Mouse (Mus musculus) hindbrain, embryonic 15.5 days (tissue): Measurements from ENCODE around the gene Cabp4. TPM values are rescaled to one million over a fixed set of nuclear protein-coding genes. Genes with fewer than 3 reads are reported as not detected.
"Not testable (repeated sequence)": the region's sequence is repeated elsewhere in the genome, so short reads cannot be mapped to it uniquely, and the experiment has no call there.

Experiments used
- ATAC-seq: fragments of 200-750 bp; cut with Nextera tagmentation; 2 replicates; pipeline ENCODE4 v1.8.0; 2017; ENCODE audit warnings: low read depth, moderate number of reproducible peaks, moderate TSS enrichment; ENCODE audit not compliant: low FRiP score
- H3K27ac ChIP-seq: fragments of 300-500 bp; sonication (generic); replicated peaks from 2 replicates; pipeline ENCODE4 v1.5.1; 2015; ENCODE audit warnings: mild to moderate bottlenecking, inconsistent platforms
- H3K27me3 ChIP-seq: fragments of 300-500 bp; sonication (generic); 2 replicates; pipeline ENCODE4 v1.6.1; 2015; ENCODE audit warnings: control low read depth, inconsistent platforms
- H3K36me3 ChIP-seq: fragments of 300-500 bp; sonication (generic); 2 replicates; pipeline ENCODE4 v1.6.1; 2015; ENCODE audit warnings: control low read depth, inconsistent platforms
- H3K4me1 ChIP-seq: fragments of 300-500 bp; sonication (generic); replicated peaks from 2 replicates; pipeline ENCODE4 v1.6.1; 2015; ENCODE audit warnings: control low read depth, inconsistent platforms
- H3K4me2 ChIP-seq: fragments of 300-500 bp; sonication (generic); 2 replicates; pipeline ENCODE4 v1.6.1; 2015; ENCODE audit warnings: moderate library complexity, mild to moderate bottlenecking, inconsistent platforms
- H3K4me3 ChIP-seq: fragments of 300-500 bp; sonication (generic); 2 replicates; pipeline ENCODE4 v1.5.1; 2015; ENCODE audit warnings: mild to moderate bottlenecking, inconsistent platforms
- H3K9ac ChIP-seq: fragments of 300-500 bp; sonication (generic); 2 replicates; pipeline ENCODE4 v1.6.1; 2015; ENCODE audit warnings: inconsistent platforms
- H3K9me3 ChIP-seq: fragments of 300-500 bp; sonication (generic); 2 replicates; pipeline ENCODE4 v1.6.1; 2016; ENCODE audit warnings: control low read depth, inconsistent platforms
- WGBS: fragments of 180-500 bp; shearing (Covaris S2); methylation state at CpG from one replicate; pipeline ENCODE4 v1.1.7; 2015; 5-methylcytosine and 5-hydroxymethylcytosine counted together
- polyA plus RNA-seq: library from polyadenylated mRNA; unstranded; fragments of >200 nt; fragmentation: Nextera tagmentation; extraction: Ambion mirVana; gene quantifications from 2 replicates; pipeline ENCODE4 v1.2.1, GENCODE M21; 2015

The Cabp4 gene
- polyA plus RNA-seq, 1 experiment from 2014 or later = 0.26 TPM

DNA sequence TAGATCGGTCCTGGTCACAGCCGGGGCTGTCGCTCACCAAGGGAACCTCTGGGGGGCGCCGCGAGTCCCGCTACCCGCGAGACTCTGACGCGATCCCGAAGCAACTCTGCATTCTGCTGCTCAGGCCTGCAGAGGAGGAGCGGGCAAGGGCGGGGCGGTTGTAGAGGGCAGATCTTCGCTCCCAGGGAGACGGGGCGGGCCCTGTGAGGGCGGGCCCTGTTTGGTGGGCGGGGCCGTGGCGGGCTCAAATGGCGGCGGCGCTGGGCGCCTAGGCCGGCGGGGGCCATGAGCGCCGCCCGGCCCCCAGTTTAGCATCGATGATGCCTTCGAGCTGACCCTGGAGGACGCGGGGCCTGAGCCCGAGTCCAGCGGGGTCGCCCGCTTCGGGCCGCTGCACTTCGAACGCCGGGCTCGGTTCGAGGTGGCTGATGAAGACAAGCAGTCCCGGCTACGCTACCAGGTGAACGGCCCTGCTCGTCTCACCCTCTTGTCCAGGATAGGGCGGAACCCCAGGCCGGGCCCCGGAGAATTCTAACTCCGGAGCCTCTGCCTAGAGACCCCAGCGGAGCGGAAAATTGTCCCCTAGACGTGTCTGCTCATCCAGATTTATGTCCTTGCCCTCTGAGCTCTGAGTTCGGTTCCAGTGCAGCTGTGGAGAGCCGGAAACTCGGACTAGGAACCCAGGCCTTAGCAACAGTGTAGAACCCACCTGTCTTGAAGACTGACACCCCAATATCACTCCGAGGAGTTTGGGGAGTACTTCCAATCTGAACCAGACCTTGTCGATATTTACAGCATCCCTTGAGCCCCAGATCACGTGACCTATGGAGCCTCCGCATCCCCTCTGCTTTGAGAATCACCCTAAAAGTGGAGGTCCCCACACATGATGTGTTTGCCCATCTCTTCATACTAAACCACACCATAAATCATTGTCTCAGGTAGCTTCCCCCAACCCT, 17.8 kb downstream of the Cabp4 start, which contains the start of gene Aip:
Gene Aip (minus strand): TSS at position 118 of the 956 bp plus-strand sequence.
- Histone ChIP-seq H3K9ac (peak within 1 kb of the TSS; percentile 84), H3K4me3 (peak within 1 kb of the TSS; percentile 72), H3K27me3 (no peaks in the 10 kb centered on the region), H3K9me3 (no peaks in the 10 kb centered on the region), H3K4me1 (peaks cover 26% of the 10 kb centered on the region), H3K27ac (peak within 1 kb of the TSS; percentile 77), H3K4me2 (peak within 1 kb of the TSS; percentile 69), H3K36me3 (peaks cover 12% of the 10 kb centered on the region)
- under 1% methylated on average over 63 of the region's 64 CpGs for WGBS
- ATAC-seq = peak; percentile 92

DNA sequence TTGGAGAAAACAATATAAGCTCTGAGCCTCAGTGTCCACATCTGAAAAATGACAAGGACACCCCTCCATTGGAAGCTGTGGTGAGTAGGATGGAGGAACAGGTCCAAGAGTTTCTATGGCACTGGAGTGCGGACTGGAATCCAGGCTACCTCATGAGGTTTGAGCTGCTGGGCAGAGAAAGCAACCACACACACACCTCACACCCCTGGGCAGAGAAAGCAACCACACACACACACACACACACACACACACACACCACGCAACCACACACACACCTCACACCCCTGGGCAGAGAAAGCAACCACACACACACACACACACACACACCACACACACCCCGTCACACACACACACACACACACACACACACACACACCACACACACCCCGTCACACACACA, 18.6 kb downstream of the Cabp4 start:
- Histone ChIP-seq H3K9ac (peak overlapping the region; percentile 84; the same call in 1 of the 2 replicates), H3K36me3 (peaks cover 12% of the 10 kb centered on the region), H3K4me1 (peaks cover 33% of the 10 kb centered on the region), H3K4me2 (peak overlapping the region; percentile 69), H3K27ac (peak overlapping the region; percentile 77), H3K4me3 (peak overlapping the region; percentile 72)
- H3K27me3 ChIP-seq, H3K9me3 ChIP-seq: not testable (repeated sequence)
- ATAC-seq = peak; percentile 21
- 9% methylated on average over 3 of the region's 4 CpGs for whole genome bisulfite sequencing

DNA sequence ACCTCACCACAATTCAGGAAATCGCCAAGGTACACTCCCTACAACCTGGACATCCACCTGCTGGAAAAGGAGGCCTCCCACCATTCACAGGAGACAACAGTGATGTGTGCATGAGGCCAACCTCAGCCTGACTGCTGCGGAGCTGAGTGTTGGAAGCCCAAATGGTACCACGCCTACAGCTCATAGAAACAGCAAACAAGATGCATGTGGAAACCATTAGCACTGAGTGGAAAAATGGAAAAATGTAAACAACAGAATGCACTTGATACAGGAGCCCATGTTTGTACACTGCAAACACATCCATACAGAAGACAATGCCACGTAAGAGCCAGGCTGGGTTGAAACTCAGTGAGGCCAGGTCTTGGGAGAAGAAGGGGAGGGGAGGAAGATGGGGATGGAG, 19.4 kb downstream of the Cabp4 start:
- Histone ChIP-seq H3K27me3 (no peaks in the 10 kb centered on the region), H3K4me1 (peaks cover 35% of the 10 kb centered on the region), H3K4me3 (no peak overlapping the region), H3K36me3 (0 out of 2 replicates have a peak, but pooled peaks cover 4% of the 10 kb centered on the region), H3K9me3 (no peaks in the 10 kb centered on the region), H3K27ac (no peak overlapping the region), H3K4me2 (0 out of 2 replicates have a peak overlapping the region, but pooled peaks have one; percentile 69), H3K9ac (no peak overlapping the region)
- ATAC-seq = no peak
- WGBS = 83% methylated on average over 4 of the region's 4 CpGs

DNA sequence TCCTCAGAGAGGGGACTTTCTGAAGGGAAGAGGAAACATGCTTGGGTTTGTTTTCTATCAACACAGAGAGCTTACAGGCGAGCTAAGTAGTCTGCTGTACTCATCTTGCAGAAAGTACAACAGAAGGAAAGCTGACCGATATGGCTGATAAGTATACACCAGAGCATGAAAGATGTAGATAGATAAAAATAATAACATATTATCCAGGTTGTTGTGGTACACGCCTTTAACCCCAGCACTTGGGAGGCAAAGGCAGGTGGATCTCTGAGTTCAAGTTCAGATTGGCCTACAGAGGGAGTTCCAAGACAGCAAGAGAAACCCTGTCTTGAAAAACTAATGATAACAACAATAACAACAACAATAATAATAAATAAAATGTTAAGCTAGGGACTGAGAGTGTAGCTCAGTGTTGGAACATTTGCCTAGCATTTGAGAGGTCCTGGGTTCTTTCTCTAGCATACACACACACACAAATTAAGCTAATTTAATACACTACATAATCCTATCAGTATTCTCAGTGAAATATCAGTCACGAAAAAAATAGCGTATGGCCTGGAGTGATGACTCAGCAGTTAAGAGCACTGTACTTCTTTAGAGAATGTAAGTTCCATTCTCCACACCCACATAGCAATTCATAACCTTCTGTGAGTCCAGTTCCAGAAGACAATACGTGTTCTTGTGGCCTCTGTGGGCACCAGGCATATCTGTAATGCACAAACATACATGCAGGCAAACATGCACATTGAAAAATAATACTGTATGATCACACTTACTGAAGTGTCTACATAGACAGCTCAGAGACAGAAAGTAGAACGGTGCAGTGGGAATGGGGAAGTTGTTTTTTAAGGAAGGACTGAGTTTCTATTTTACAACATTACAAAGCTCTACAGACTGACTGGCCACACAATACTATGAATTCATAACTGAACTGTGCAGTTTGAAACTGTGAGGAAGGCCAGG, 21.1 kb downstream of the Cabp4 start:
- Histone ChIP-seq H3K9ac (no peak overlapping the region), H3K27ac (no peak overlapping the region), H3K4me3 (no peak overlapping the region), H3K4me2 (no peak overlapping the region), H3K27me3 (no peaks in the 10 kb centered on the region), H3K4me1 (peaks cover 33% of the 10 kb centered on the region), H3K36me3 (0 out of 2 replicates have a peak, but pooled peaks cover 3% of the 10 kb centered on the region), H3K9me3 (no peaks in the 10 kb centered on the region)
- ATAC-seq = no peak
- 87% methylated on average over 7 of the region's 7 CpGs for WGBS

DNA sequence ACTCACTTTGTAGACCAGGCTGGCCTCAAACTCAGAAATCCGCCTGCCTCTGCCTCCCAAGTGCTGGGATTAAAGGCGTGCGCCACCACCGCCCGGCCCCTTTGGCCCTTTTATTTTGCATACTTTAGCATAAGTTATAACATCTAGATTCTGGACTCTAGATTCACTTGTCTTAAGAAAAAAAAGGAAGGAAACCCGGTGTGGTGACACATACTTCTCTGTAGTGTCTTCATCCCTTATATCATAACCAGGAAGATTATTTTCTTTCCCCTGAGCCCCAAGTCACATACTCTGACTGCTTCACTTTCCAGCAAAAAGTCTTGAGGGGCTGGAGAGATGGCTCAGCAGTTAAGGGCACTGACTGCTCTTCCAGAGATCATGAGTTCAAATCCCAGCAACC, 21.9 kb downstream of the Cabp4 start:
- not testable (repeated sequence) for ATAC-seq, H3K36me3 ChIP-seq, H3K9me3 ChIP-seq, H3K9ac ChIP-seq, H3K27me3 ChIP-seq
- H3K4me3 ChIP-seq = peak overlapping the region; percentile 54; the same call in 1 of the 2 replicates
- peaks cover 25% of the 10 kb centered on the region for H3K4me1 ChIP-seq
- WGBS = 54% methylated on average over 6 of the region's 6 CpGs
- H3K27ac ChIP-seq = peak overlapping the region; percentile 92
- H3K4me2 ChIP-seq = peak overlapping the region; percentile 53

DNA sequence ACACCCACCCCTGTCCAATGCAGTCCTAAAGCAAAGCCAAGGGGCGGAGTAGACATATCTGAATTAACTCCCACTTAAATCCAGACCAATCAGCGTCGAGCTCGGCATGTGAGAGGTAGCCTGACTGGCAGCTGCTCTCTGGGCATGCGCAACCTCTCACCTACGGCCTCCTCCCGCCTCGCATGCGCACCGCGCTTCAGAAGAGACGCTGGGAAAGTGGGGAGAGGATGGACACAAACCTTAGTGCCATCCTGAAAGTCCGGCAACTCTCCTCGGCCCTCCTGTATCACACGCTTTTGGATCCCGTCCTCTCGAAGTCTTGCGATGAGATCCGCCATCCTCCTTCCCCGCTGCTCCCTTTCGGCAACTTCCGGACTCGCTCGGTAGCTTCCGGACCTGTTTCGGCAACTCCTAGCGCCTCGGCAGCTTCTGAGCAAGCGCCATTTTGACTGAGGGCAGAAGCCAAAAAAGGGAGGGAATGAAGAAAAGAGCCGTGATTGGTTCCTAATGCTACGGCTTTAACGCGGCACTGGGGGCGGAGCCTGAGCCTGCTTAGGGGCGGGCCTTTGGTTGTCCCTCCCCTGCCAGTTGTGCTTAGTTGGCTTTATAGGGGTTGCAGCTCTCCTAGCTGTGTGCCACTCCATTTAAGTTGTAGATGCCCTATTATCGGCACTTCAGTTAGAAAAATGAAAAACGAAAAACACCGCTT, 22.6 kb downstream of the Cabp4 start:
- peak; percentile 86 for ATAC-seq
- H3K27me3 ChIP-seq = no peaks in the 10 kb centered on the region
- H3K27ac ChIP-seq = peak overlapping the region; percentile 92
- 3% methylated on average over 38 of the region's 38 CpGs for WGBS
- peak overlapping the region; percentile 54 for H3K4me3 ChIP-seq
- no peaks in the 10 kb centered on the region for H3K9me3 ChIP-seq
- H3K4me1 ChIP-seq = peaks cover 19% of the 10 kb centered on the region
- H3K9ac ChIP-seq = peak overlapping the region; percentile 54
- H3K4me2 ChIP-seq = peak overlapping the region; percentile 53
- 0 out of 2 replicates have a peak, but pooled peaks cover 13% of the 10 kb centered on the region for H3K36me3 ChIP-seq

DNA sequence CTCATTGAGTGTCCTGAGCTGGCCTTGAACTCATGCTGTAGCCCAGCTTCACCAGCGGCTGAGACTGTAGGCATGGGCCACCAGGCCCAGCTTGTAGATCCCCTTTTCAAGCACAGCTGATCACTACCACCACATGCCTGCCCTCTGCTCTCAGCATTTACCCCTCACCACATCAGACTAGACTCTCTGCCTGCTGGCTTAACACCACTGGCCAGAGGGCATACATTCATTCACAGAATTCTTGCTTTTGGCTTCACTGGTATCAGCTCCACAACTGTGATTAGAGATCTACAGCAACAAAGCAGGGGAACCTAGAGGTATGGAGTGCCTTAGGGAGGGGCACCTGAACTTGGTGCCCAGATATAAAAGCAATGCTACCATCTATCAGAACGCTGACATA, 23.3 kb downstream of the Cabp4 start:
- H3K9me3 ChIP-seq = no peaks in the 10 kb centered on the region
- peak overlapping the region; percentile 53 for H3K4me2 ChIP-seq
- no peak overlapping the region for H3K9ac ChIP-seq
- H3K4me1 ChIP-seq = peaks cover 19% of the 10 kb centered on the region
- H3K36me3 ChIP-seq = peaks cover 19% of the 10 kb centered on the region
- H3K27ac ChIP-seq = peak overlapping the region; percentile 92
- H3K27me3 ChIP-seq = no peaks in the 10 kb centered on the region
- WGBS = 96% methylated on average over 2 of the region's 2 CpGs
- no peak for ATAC-seq
- H3K4me3 ChIP-seq = peak overlapping the region; percentile 54

DNA sequence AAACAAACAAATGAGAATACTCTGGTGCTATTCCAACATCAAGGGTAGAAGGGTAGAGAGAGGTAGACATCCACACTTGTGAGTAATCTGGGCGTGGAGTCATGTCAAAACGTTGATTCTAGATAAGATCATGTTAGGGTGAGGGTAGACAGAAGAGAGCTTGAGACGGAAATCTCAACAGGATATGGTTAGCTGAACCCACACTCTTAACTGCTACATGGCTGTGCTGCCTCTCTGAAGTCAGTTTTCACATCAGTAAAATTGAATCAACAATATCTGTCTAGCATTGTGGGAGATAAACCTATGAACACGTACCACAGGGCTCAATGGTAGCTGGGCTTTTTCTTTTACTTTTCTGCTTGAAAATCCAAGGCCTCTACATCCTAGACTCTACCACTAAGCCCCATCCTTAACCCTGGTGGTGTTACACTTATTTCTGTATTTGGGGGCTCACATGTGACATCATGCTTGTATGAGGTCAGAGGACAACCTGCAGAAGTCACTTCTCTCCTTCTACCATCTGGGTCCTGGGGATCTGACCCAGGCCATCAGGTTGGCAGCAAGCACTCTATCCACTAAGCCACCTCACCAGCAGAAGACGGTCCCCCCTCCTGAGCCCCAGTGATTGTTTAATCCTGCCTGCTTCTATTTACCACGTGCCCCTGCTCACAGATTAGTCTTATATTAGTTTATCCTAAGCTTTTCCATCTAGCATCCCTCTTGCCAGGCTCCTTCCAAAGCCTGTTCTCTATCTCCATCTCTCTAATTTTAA, 23.9 kb downstream of the Cabp4 start:
- Histone ChIP-seq H3K27me3 (no peaks in the 10 kb centered on the region), H3K4me3 (no peak overlapping the region; the same call in 1 of the 2 replicates), H3K9me3 (no peaks in the 10 kb centered on the region), H3K36me3 (peaks cover 25% of the 10 kb centered on the region), H3K27ac (no peak overlapping the region), H3K4me2 (peak overlapping the region; percentile 53), H3K4me1 (peaks cover 15% of the 10 kb centered on the region), H3K9ac (no peak overlapping the region)
- WGBS = 88% methylated on average over 6 of the region's 6 CpGs
- no peak for ATAC-seq

DNA sequence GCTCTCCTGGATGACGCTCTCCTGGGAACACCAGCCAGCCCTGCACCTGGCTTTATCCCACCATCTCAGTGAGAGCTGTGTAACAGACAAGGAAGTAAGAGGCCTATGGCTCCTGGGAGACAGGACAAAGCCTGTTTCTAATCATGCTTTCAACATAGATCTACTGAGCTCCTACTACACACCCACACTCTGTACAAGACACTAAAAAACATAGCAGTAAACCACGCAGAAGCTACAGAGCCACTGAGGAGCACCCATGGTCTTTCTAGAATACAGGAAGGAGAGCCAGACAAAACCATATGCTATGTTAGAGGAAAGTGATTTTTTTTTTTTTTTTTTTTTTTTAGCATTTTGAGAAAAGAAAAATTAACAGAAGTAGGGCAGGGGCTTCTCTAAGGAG, 25.5 kb downstream of the Cabp4 start:
- no peak overlapping the region for H3K27ac ChIP-seq
- H3K4me3 ChIP-seq = no peak overlapping the region
- H3K4me1 ChIP-seq = peaks cover 8% of the 10 kb centered on the region
- no peak overlapping the region for H3K9ac ChIP-seq
- H3K4me2 ChIP-seq = no peak overlapping the region
- no peaks in the 10 kb centered on the region for H3K9me3 ChIP-seq
- WGBS = 96% methylated on average over 2 of the region's 2 CpGs
- H3K36me3 ChIP-seq = peaks cover 36% of the 10 kb centered on the region
- no peak for ATAC-seq
- H3K27me3 ChIP-seq = no peaks in the 10 kb centered on the region

DNA sequence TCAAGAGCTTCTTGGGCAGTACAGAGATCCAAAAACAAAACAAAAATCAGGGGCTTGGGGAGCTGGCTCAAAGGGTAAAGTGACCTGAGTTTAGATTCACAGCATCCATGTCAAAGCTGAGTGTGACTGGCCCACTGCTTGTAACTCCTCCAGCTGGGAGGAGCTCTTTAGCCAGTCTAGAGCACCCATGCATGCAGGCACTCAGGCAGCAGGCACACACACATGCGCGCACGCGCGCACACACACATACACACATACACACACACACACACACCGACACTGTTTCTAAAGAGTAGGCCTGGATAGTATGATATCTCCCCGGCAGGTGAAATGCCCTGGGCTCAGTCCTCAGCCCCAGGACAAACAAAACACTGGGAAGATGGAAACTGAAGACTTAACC, 26.8 kb downstream of the Cabp4 start:
- Histone ChIP-seq H3K9me3 (no peaks in the 10 kb centered on the region), H3K9ac (no peak overlapping the region), H3K27ac (no peak overlapping the region), H3K36me3 (peaks cover 48% of the 10 kb centered on the region), H3K4me1 (peaks cover 8% of the 10 kb centered on the region), H3K4me3 (no peak overlapping the region), H3K27me3 (no peaks in the 10 kb centered on the region), H3K4me2 (no peak overlapping the region)
- no peak for ATAC-seq
- WGBS = 96% methylated on average over 7 of the region's 7 CpGs

DNA sequence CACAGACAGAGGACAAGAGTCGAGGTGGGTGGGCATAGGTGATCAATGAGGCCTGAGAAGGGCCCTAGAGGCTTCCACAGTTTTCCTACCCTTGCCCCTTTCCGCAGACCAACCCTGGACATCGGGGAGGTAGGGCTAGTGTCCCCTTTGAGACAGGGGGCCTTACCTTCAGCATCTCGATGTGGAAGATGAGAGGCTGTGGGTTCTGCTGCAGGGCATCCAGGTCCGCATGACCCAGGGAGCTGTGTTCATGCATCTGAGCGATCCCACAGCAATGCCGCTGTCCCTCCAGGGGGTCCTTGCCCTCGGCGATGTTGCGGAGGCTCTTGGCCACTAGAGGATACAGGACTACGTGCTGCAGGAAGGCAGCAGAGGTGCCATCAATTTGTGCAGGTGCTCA, 28.0 kb downstream of the Cabp4 start:
- H3K9ac ChIP-seq = no peak overlapping the region
- 84% methylated on average over 11 of the region's 11 CpGs for WGBS
- no peak overlapping the region for H3K4me3 ChIP-seq
- no peaks in the 10 kb centered on the region for H3K9me3 ChIP-seq
- peaks cover 7% of the 10 kb centered on the region for H3K4me1 ChIP-seq
- H3K4me2 ChIP-seq = no peak overlapping the region
- no peaks in the 10 kb centered on the region for H3K27me3 ChIP-seq
- ATAC-seq = no peak
- no peak overlapping the region for H3K27ac ChIP-seq
- peaks cover 59% of the 10 kb centered on the region for H3K36me3 ChIP-seq
